Comparison of ENCODE assay signal across 30 mouse cellular contexts in the genomic region with DNA sequence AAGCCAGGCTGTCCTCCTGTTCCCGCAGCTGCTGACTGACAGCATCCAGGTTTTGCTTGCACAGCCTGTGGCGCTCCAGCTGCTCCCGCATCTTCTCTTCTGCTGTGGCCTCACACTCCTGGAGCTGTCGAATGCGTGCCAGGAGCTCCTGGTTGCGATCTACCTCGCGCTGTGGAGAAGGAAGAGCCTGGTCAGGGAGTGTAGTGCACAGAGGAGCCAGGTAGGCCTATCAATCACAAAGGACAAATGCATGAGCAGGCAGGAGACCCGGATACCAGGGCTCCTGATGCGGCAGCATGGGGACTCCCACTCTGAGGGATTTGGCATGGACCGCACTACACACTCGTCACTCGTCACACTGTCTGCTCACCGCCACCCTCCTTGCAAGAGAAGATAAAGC. TPM values are rescaled to one million over a fixed set of nuclear protein-coding genes. Genes with fewer than 3 reads are reported as not detected.
DNase-seq lines count a peak whose midpoint lies in the region; ATAC-seq lines count a peak whose summit lies in the region.
"Had no signal": no experiment of that assay in that cellular context is flagged by ENCODE, and none has a peak within 500 bp of the region (broad histone marks: within the 10 kb centered on the region; RNA-seq: fewer than 3 reads in every experiment).

No protein-coding gene starts in this region.

- WGBS in heart, embryonic 11.5 days (ENCODE audit: insufficient replicate concordance) = 72% methylated on average over 14 of the region's 14 CpGs
- WGBS in hindbrain, embryonic 16.5 days = 82% methylated on average over 14 of the region's 14 CpGs
- 90% methylated on average over 14 of the region's 14 CpGs for WGBS in hindbrain, embryonic 14.5 days
- 59% methylated on average over 14 of the region's 14 CpGs for WGBS in heart, embryonic 16.5 days

- H3K4me3 ChIP-seq in heart, embryonic 11.5 days (ENCODE audit: low read depth, low read length) = no peak overlapping the region
- H3K4me3 ChIP-seq in hindbrain, embryonic 16.5 days (ENCODE audit: low read length) = no peak overlapping the region
- no peak overlapping the region for H3K4me3 ChIP-seq in hindbrain, embryonic 14.5 days (replicated peaks; ENCODE audit: low read length)
- H3K4me3 ChIP-seq in heart, embryonic 16.5 days (ENCODE audit: low read length) = no peak overlapping the region
- H3K4me3 ChIP-seq: embryonic facial prominence, embryonic 15.5 days; forebrain, embryonic 13.5 days; myocyte; neural tube, embryonic 12.5 days had no signal

- peaks cover 16% of the 10 kb centered on the region for H3K4me1 ChIP-seq in heart, embryonic 11.5 days (ENCODE audit: control insufficient read depth, insufficient read depth, low read length)
- no peaks in the 10 kb centered on the region for H3K4me1 ChIP-seq in hindbrain, embryonic 16.5 days (ENCODE audit: control insufficient read depth, insufficient read depth, low read depth, low read length)
- no peaks in the 10 kb centered on the region for H3K4me1 ChIP-seq in hindbrain, embryonic 14.5 days (replicated peaks; ENCODE audit: control insufficient read depth, insufficient read depth, low read length)
- H3K4me1 ChIP-seq in heart, embryonic 16.5 days (ENCODE audit: control insufficient read depth, insufficient read depth, low read length) = peaks cover 16% of the 10 kb centered on the region
- H3K4me1 ChIP-seq: embryonic facial prominence, embryonic 15.5 days; forebrain, embryonic 13.5 days; neural tube, embryonic 12.5 days had no signal

- no peak for DNase-seq in heart, postnatal 14 days
- DNase-seq in hindbrain, embryonic 14.5 days (ENCODE audit: low spot score) = no peak
- DNase-seq in heart, postnatal 4 days = peak; percentile 37
- DNase-seq in left cerebral cortex, adult 11 months (ENCODE audit: low spot score) = no peak
- DNase-seq: adrenal gland, adult 2 months; adrenal gland, postnatal 36 days; B cell, adult 2 months; cerebellum, adult 18-20 months; cerebellum, postnatal 10 days; kidney, adult 11 months; kidney, postnatal 14 days; layer of hippocampus, adult 9-11 months; liver; lung, adult 2 months; lung, postnatal 10 days; right cerebral cortex, adult 18-20 months; spleen, adult 18-20 months; thymus, postnatal 25 days had no signal

- ATAC-seq in heart, embryonic 11.5 days (replicated peaks; ENCODE audit: insufficient number of reproducible peaks, low FRiP score, low TSS enrichment) = no peak
- ATAC-seq in hindbrain, embryonic 16.5 days = no peak
- no peak for ATAC-seq in hindbrain, embryonic 14.5 days (ENCODE audit: low FRiP score)
- no peak for ATAC-seq in heart, embryonic 16.5 days (replicated peaks; ENCODE audit: extremely low read depth, insufficient read depth, low FRiP score)
- ATAC-seq: activated CD4-positive, CD25-positive, alpha-beta regulatory T cell, adult 4 months; forebrain, embryonic 13.5 days; inflammation-experienced regulatory T-cells, adult 6 months; midbrain, embryonic 16.5 days had no signal

- peak overlapping the region; percentile 5; the same call in 1 of the 2 replicates for H3K27ac ChIP-seq in heart, embryonic 11.5 days (ENCODE audit: low read depth, low read length)
- H3K27ac ChIP-seq in hindbrain, embryonic 16.5 days (ENCODE audit: low read depth, low read length) = peak overlapping the region; percentile 4; the same call in 1 of the 2 replicates
- H3K27ac ChIP-seq in hindbrain, embryonic 14.5 days = no peak overlapping the region
- H3K27ac ChIP-seq in heart, embryonic 16.5 days (ENCODE audit: low read length) = no peak overlapping the region
- H3K27ac ChIP-seq: embryonic facial prominence, embryonic 15.5 days; forebrain, embryonic 13.5 days; liver, embryonic 14.5 days; macrophage; neural tube, embryonic 12.5 days had no signal

- H3K9me3 ChIP-seq in heart, embryonic 11.5 days (replicated peaks; ENCODE audit: control insufficient read depth, low read length) = no peaks in the 10 kb centered on the region
- H3K9me3 ChIP-seq in hindbrain, embryonic 16.5 days (ENCODE audit: control insufficient read depth, low read length) = no peaks in the 10 kb centered on the region
- no peaks in the 10 kb centered on the region for H3K9me3 ChIP-seq in hindbrain, embryonic 14.5 days (ENCODE audit: control insufficient read depth, low read length)
- no peaks in the 10 kb centered on the region for H3K9me3 ChIP-seq in heart, embryonic 16.5 days (replicated peaks; ENCODE audit: control insufficient read depth, low read length)
- H3K9me3 ChIP-seq: embryonic facial prominence, embryonic 15.5 days; forebrain, embryonic 13.5 days; neural tube, embryonic 12.5 days had no signal

- no peak overlapping the region for H3K9ac ChIP-seq in heart, embryonic 11.5 days (ENCODE audit: low read depth, low read length)
- H3K9ac ChIP-seq in hindbrain, embryonic 16.5 days (ENCODE audit: low read depth, low read length) = no peak overlapping the region
- H3K9ac ChIP-seq in hindbrain, embryonic 14.5 days = no peak overlapping the region
- H3K9ac ChIP-seq in heart, embryonic 16.5 days (ENCODE audit: low read length) = peak overlapping the region; percentile 17; the same call in 1 of the 2 replicates
- H3K9ac ChIP-seq: embryonic facial prominence, embryonic 15.5 days; forebrain, embryonic 13.5 days; liver, embryonic 14.5 days; neural tube, embryonic 12.5 days had no signal

- intact Hi-C loops in heart, postnatal 14 days (cut with DNase I) = no loop called here

- H3K4me2 ChIP-seq in heart, embryonic 11.5 days = no peak overlapping the region; the same call in 1 of the 2 replicates
- H3K4me2 ChIP-seq in hindbrain, embryonic 16.5 days (ENCODE audit: low read length) = no peak overlapping the region
- no peak overlapping the region for H3K4me2 ChIP-seq in hindbrain, embryonic 14.5 days (replicated peaks)
- peak overlapping the region; percentile 16; the same call in 1 of the 2 replicates for H3K4me2 ChIP-seq in heart, embryonic 16.5 days (ENCODE audit: low read depth, low read length)
- H3K4me2 ChIP-seq: embryonic facial prominence, embryonic 15.5 days; forebrain, embryonic 13.5 days; neural tube, embryonic 12.5 days had no signal

- peaks cover 14% of the 10 kb centered on the region for H3K36me3 ChIP-seq in heart, embryonic 11.5 days (ENCODE audit: control insufficient read depth, insufficient read depth, low read length)
- peaks cover 8% of the 10 kb centered on the region for H3K36me3 ChIP-seq in hindbrain, embryonic 16.5 days (ENCODE audit: control insufficient read depth, insufficient read depth, low read length)
- H3K36me3 ChIP-seq in hindbrain, embryonic 14.5 days (replicated peaks; ENCODE audit: control insufficient read depth, insufficient read depth) = peaks cover 74% of the 10 kb centered on the region
- peaks cover 27% of the 10 kb centered on the region for H3K36me3 ChIP-seq in heart, embryonic 16.5 days (ENCODE audit: control insufficient read depth, insufficient read depth)

- H3K27me3 ChIP-seq in heart, embryonic 11.5 days (ENCODE audit: control insufficient read depth, insufficient read depth, low read length) = no peaks in the 10 kb centered on the region
- no peaks in the 10 kb centered on the region for H3K27me3 ChIP-seq in hindbrain, embryonic 16.5 days (replicated peaks; ENCODE audit: control insufficient read depth, insufficient read depth, low read length)
- no peaks in the 10 kb centered on the region for H3K27me3 ChIP-seq in hindbrain, embryonic 14.5 days (ENCODE audit: control insufficient read depth, insufficient read depth, low read length)
- H3K27me3 ChIP-seq in heart, embryonic 16.5 days (ENCODE audit: control insufficient read depth, insufficient read depth, low read length) = no peaks in the 10 kb centered on the region
- H3K27me3 ChIP-seq: embryonic facial prominence, embryonic 15.5 days; forebrain, embryonic 13.5 days; neural tube, embryonic 12.5 days had no signal

RNA-seq across cellular contexts. Expression of gene Mad1l1, which starts 13.8 kb away (rescaled TPM):
- 25.0 and 26.3 TPM in 2 replicates for polyA plus RNA-seq in heart, embryonic 11.5 days (2014; fragmentation: Nextera tagmentation; extraction: Ambion mirVana)
- total RNA-seq in heart, postnatal 14 days (2021) = 10 to 100 TPM; 14.7 to 14.8 TPM
- polyA plus RNA-seq in hindbrain, embryonic 16.5 days (2015; fragmentation: Nextera tagmentation; extraction: Ambion mirVana) = 32.2 and 32.5 TPM in 2 replicates
- 28.3 and 28.8 TPM in 2 replicates for polyA plus RNA-seq in hindbrain, embryonic 14.5 days (2014; fragmentation: Nextera tagmentation; extraction: Ambion mirVana)
- polyA plus RNA-seq in heart, embryonic 16.5 days (2015; fragmentation: Nextera tagmentation; extraction: Ambion mirVana) = 26.5 and 27.8 TPM in 2 replicates
- 10 to 100 TPM; 22.1 to 28.5 TPM for total RNA-seq in heart, postnatal 4 days (2021)

RNA-seq across cellular contexts. Expression of gene Nudt1, which starts 13.9 kb away (rescaled TPM):
- polyA plus RNA-seq in heart, embryonic 11.5 days (2014; fragmentation: Nextera tagmentation; extraction: Ambion mirVana) = 27.4 and 35.0 TPM in 2 replicates
- total RNA-seq in heart, postnatal 14 days (2021) = 10 to 100 TPM in 1 of 2 experiments, 1 to 10 TPM in 1; 10.0 to 12.2 TPM
- polyA plus RNA-seq in hindbrain, embryonic 16.5 days (2015; fragmentation: Nextera tagmentation; extraction: Ambion mirVana) = 21.5 and 27.0 TPM in 2 replicates
- 19.2 and 26.5 TPM in 2 replicates for polyA plus RNA-seq in hindbrain, embryonic 14.5 days (2014; fragmentation: Nextera tagmentation; extraction: Ambion mirVana)
- polyA plus RNA-seq in heart, embryonic 16.5 days (2015; fragmentation: Nextera tagmentation; extraction: Ambion mirVana) = 27.4 and 28.5 TPM in 2 replicates
- total RNA-seq in heart, postnatal 4 days (2021) = 10 to 100 TPM; 16.2 to 18.6 TPM

RNA-seq across cellular contexts. Expression of gene Mrm2, which starts 24.1 kb away (rescaled TPM):
- 17.1 and 17.4 TPM in 2 replicates for polyA plus RNA-seq in heart, embryonic 11.5 days (2014; fragmentation: Nextera tagmentation; extraction: Ambion mirVana)
- total RNA-seq in heart, postnatal 14 days (2021) = 10 to 100 TPM in 1 of 2 experiments, 1 to 10 TPM in 1; 9.5 to 10.9 TPM
- 22.5 and 23.3 TPM in 2 replicates for polyA plus RNA-seq in hindbrain, embryonic 16.5 days (2015; fragmentation: Nextera tagmentation; extraction: Ambion mirVana)
- polyA plus RNA-seq in hindbrain, embryonic 14.5 days (2014; fragmentation: Nextera tagmentation; extraction: Ambion mirVana) = 21.3 and 24.3 TPM in 2 replicates
- polyA plus RNA-seq in heart, embryonic 16.5 days (2015; fragmentation: Nextera tagmentation; extraction: Ambion mirVana) = 16.7 and 16.9 TPM in 2 replicates
- 1 to 10 TPM; 7.2 to 7.8 TPM for total RNA-seq in heart, postnatal 4 days (2021)

Comparison
In these comparisons a context has a peak if more than half of its experiments do, and no peak if none do; other contexts are left out.
1. H3K27ac ChIP-seq: peak in heart, embryonic 11.5 days (single experiment) and hindbrain, embryonic 16.5 days (single experiment); none in hindbrain, embryonic 14.5 days (single experiment) and heart, embryonic 16.5 days (single experiment).